Mouse (Mus musculus) G1E-ER4 (cell line): Measurements from ENCODE around the gene Samd10. TPM values are rescaled to one million over a fixed set of nuclear protein-coding genes. Genes with fewer than 3 reads are reported as not detected.

Source experiments
- GATA1 ChIP-seq: IDR thresholded peaks from one replicate; pipeline ENCODE4 v1.8.0; 2012; ENCODE audit warnings: low read length, inconsistent platforms
- polyA plus RNA-seq: library from polyadenylated mRNA; stranded (reverse); fragments of >175 nt; gene quantifications from 2 replicates; pipeline ENCODE4 v1.2.3, GENCODE M21; 2012

Samd10 gene
- polyA plus RNA-seq, 1 experiment = 2.2 TPM

DNA sequence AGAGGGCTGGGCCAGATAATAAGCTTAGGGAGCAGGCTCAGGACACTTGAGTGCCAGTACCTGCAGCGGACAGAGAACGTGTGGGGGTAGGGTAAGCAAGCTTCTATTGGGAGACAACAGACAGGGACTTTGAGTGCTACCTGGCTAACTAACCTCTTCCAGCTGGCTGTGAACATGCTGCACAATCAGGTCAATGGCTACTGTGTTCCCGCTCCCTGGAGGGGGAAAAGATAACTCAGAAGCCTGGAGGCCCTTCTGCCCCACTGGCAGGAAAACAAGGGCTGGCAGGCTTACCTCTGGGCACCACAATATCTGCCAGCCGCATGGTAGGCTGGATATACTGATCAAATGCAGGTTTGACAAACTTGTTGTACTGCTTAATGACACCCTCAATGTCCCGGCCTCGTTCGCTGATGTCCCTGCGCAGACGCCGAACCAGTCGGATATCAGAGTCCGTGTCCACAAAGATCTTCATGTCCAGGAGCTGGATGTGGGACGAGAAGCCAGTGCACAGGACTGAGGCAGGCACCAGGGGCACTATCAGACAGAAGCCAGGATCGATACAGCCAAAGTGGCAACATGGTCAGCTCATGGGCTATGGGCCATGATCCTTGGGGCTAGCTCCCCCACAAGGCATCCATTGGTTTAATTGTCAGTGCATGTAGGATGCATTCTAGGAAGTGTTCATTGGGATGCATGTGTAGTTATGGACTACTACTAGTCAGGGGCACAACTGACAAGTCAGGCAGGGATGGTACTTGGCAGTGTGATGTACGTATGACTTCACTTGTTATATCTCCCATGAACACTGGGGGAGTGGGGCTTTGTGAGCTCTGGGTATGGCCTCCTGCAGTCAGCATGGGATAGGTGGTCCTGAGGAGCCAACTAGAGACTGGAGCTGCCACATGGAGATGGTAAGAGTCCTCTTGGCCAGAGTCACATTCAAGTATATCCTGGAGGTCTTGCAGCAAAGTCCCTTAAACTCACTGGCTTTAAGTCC, 25.8 kb downstream of the Samd10 start:
- TF ChIP-seq GATA1 = no peak

DNA sequence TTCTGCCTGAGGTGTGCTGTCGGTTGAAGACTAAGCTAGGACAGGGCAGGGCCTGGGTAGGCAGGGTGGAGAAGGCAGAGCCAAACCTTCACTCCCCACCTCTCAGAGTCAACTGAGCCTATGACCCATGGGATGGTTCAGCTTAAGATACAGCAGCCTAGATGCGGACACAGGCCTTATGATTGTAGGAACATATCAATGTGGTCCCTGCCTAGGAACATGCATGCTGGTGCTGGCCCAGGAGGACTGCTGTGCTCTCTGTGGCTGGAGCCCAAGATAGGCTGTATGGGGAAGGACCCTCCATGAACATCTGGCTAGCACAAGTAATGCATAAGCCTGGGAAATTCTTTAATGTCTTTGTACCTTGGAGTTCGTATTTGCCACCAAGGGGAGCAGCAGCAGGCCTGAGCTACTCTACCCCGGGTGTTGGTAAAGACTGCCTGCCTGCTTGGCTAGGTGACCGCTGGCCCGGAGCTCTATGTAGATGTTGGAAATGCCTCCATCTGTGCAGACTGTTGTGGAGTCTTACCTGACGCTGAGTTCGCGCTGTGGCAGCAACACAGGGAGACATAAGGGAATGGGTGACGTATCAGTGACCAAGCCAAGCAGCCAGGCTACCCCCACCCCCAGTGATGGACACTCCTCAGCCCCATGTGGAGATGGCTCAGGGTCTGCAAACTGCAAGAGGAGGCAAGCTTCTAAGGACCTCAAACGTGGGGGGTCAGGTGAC, 26.9 kb downstream of the Samd10 start:
- TF ChIP-seq GATA1 = no peak

DNA sequence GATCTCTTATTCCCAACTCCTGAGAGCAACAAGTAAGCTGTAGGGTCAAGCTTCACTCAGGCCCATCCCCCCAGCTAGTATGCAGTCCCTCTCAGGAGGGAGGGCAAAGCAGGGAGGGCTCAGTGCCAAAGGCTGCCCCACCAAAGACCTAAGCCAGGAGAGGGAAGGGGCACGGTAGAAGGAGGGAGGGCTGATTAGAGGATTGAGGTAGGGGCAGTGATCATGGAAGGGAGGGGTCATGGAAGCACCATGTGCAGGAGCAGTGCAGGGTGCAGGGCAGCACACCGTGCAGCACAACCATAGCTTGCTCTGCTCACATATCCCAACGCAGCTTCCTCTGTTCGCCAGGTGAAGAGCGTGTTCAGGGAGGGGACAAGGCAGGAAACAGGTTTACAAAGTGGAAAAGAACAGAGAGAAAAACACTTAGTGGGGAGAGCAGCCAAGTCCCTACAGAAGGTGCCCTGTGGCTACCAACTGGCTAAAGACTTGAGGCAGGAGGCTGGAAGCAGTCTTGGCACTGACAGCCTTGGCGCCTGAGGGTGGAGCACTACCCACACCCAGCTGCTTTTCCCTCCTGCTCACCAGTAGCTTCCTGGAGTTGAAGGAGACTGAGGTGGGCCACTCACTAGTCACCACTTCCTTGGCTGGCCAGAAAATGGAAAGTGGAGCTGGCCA, 28.0 kb downstream of the Samd10 start:
- TF ChIP-seq GATA1 = no peak

DNA sequence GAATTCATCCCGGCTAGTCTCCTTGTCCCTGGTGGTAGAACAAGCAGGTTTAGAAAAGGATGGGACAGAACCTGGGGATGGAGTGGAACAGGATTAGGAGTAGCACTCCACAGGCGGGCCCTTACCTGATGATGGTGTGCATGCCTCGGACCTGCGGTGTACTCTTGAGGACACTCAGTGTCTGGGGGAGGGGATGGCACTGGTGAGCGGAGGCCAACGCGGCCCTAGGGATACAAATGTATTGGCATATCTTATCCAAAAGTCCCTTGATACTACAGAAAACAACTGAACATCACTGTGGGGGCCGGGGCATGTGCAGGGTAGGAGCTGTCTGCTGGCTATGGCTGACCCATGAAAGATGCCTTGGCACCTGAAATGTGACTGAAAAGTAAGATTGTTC, 28.6 kb downstream of the Samd10 start:
- no peak for TF ChIP-seq GATA1

DNA sequence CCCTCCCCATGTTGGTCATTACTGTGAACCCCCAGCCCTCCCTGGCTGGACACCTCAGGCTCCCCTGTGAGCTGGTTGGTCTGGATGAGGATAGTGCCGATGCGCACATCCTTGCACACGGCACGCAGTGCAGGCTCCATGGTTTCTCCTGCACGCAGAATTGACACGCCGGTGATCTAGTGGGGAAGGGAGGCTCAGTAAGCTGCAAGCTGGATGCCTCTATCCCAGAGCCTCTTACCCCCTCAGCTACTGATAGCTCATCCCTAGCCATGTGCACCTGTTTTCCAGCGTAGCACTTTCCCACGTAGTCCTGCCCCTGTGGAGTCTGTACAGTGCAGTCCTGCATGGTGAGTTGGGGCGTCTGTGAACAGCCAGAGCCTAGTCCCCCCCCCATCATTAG, 29.2 kb downstream of the Samd10 start:
- no peak for TF ChIP-seq GATA1

DNA sequence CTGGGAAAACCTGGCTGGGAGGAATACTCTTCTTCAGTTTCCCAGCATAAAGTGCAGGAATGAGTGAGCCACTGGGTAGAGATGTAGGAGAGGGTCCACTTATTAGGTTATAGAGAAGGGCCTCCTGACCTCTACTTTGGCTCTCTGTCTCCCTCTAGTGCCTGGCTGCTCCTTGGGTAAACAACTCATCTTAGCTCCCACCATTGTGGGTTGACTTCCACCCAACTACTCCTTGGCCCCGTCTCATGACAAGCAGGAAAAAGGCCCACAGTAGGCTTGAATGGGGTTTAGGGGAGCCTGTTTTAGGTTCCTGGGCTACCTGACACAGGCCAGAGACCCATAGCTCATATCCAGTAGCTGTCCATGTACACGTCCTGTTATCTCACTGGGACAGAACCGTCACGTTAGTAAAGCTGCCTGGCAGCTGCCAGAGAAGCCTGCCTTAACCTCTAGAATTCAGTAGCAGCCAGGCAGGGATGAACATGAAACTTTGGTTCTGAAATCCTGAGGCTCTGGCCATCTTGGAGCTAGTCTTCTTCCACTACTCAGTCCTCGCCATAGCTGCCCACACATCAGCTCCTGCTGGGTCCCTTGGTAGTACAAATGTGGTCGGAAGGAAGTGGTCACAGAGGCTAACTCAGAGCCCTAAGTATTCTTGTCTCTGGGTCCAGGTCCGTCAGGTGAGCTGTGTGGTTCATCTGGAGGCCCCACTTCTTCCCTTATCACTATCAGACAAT, 30.6 kb downstream of the Samd10 start:
- TF ChIP-seq GATA1 = no peak

DNA sequence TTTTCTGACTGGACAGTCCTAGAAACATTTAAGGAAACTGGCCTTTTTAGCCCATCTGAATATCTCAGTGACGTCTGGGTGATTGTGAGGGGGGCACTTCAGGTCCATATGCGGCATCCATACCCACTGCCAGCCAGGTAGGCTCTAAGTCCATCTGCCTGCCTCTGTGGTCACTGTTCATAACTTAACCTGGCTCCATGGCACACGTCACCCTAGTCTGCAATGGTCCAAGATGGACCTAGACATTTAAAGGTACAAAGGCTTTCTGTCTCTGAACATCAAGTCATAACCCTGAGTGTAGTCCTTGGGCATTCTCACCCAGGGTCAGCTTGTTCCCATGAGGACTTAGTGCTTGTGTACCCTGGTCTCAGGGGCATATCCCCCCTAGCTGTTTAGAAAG, 31.7 kb downstream of the Samd10 start:
- TF ChIP-seq GATA1 = no peak

DNA sequence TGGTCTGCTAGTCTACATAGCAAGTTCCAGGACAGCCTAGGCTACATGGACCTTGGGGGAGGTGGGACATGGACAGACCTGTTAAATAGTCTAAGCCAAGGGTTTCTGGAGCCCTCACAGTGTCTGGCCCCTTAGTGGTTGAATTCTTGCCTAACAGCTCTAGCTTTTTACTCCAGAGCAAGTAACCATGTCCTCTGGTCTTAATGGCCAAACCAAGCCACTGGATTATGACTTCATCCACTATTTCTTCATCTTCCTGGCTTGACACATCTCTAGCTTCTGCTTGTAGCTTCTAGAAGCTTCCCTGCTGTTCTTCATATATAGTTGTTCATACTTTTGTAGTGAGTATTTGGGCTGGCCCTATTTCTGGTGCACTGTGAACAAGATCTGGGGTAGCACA, 45.2 kb downstream of the Samd10 start:
- no peak for TF ChIP-seq GATA1

DNA sequence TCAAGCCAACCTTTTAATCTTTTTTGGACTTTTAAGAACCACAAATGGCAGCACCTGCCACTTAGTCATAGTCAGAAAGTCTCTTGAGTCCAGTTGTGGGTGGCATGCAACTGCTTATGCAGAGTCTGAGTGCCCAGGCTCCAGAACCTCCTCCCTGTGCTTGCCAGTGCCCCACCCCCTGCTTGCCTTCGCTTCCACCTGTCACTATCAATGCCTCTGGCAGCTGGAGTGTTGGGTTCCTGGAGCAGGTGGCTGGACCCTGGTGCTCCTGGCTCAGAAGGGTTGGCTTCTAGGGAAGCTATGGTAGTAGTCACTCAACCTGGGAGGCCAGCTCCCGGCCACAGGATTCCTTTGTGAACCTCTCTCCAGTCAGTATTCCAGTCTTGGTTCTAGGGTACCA, 48.8 kb downstream of the Samd10 start:
- TF ChIP-seq GATA1 = no peak

DNA sequence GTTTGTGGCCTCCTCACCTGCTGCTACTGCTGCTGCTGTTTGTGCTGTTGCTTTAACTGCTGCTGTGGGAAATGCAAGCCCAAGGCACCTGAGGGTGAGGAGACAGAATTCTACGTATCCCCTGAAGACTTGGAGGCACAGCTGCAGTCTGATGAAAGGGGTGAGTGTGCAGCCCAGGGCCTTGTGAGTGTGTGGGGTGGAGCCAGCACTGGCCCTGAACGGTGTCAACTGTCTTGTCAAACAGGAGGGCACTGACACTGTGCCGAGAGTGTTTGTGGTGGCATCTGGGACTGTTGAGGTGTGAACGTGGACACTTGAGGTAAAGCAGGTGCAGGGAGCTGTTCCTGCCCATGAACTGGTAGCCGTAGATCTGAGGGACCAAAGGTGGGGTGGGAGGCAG, 50.3 kb downstream of the Samd10 start:
- TF ChIP-seq GATA1 = no peak

DNA sequence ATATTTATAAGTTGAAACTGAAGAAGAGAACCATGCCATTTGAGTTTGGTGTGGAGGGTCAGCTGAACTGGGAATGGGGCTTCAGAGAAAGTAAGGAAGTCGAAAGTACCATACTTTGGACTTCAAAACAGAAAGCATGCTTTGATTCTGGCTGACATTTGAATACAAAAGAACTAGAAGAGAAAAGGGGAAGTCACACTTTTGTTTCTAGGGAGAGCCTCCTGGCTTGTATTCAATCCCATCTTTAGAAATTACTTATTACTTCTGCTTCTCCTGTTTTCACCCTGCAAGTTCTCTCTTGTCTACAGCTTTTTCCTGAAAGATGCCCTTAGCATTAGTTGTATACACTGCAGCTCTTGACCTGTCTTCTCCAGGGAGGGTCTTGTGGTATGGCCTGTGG, 50.8 kb downstream of the Samd10 start:
- TF ChIP-seq GATA1 = no peak

DNA sequence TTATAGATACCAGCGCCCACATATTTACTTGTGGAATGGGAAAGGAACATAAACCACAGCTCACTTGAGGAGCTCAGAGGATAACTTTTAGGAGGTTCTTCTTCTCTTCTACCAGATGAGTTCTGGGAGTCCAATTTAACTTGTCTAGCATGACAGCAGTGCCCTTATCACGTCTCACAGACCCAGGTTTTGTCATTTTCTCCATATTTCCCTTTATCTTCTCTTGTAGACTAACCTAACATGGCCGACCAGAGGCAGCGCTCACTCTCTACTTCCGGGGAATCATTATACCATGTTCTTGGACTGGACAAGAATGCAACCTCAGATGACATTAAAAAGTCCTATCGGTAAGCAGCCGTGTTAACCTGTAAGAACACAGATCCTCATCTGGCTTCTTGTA, 52.9 kb downstream of the Samd10 start:
- TF ChIP-seq GATA1 = no peak

Other genes starting within 250 kb of the Samd10 start
- 36.5 and 42.9 TPM in 2 replicates for gene Zgpat, start 234.3 kb downstream of the Samd10 start, polyA plus RNA-seq
- gene Arfrp1, start 233.8 kb downstream of the Samd10 start, polyA plus RNA-seq = 21.7 and 25.2 TPM in 2 replicates
- gene Lime1, start 219.1 kb downstream of the Samd10 start, polyA plus RNA-seq = 17.7 and 30.2 TPM in 2 replicates
- 0.11 and 0.22 TPM in 2 replicates for gene Zbtb46, start 139.8 kb downstream of the Samd10 start, polyA plus RNA-seq
- gene Abhd16b, start 106.0 kb downstream of the Samd10 start, polyA plus RNA-seq = not detected in 2 replicates
- 31.1 and 70.5 TPM in 2 replicates for gene Tpd52l2, start 102.1 kb downstream of the Samd10 start, polyA plus RNA-seq
- gene Dnajc5, start 78.7 kb downstream of the Samd10 start, polyA plus RNA-seq = 27.9 and 31.8 TPM in 2 replicates
- 71.6 and 72.0 TPM in 2 replicates for gene Uckl1, start 14.3 kb downstream of the Samd10 start, polyA plus RNA-seq
- gene Prpf6, start 7.3 kb downstream of the Samd10 start, polyA plus RNA-seq = 25.6 and 26.6 TPM in 2 replicates
- 82.6 and 93.4 TPM in 2 replicates for gene Zfp512b, start 6.4 kb downstream of the Samd10 start, polyA plus RNA-seq
- not detected in 2 replicates for gene Gm29797, start 57.8 kb upstream of the Samd10 start, polyA plus RNA-seq
- gene Sox18, start 72.4 kb upstream of the Samd10 start, polyA plus RNA-seq = 0.05 TPM in 1 of 2 replicates, not detected in the other
- not detected in 2 replicates for gene Tcea2, start 81.1 kb upstream of the Samd10 start, polyA plus RNA-seq
- 20.0 and 25.5 TPM in 2 replicates for gene Rgs19, start 94.8 kb upstream of the Samd10 start, polyA plus RNA-seq
- gene Lkaaear1, start 99.2 kb upstream of the Samd10 start, polyA plus RNA-seq = not detected in 2 replicates
- gene Oprl1, start 115.8 kb upstream of the Samd10 start, polyA plus RNA-seq = not detected in 2 replicates
- not detected in 2 replicates for gene Myt1, start 164.1 kb upstream of the Samd10 start, polyA plus RNA-seq
- 13.2 and 19.6 TPM in 2 replicates for gene Pcmtd2, start 238.6 kb upstream of the Samd10 start, polyA plus RNA-seq